ENCODE assay signal across 11 mouse cellular contexts in the genomic region with DNA sequence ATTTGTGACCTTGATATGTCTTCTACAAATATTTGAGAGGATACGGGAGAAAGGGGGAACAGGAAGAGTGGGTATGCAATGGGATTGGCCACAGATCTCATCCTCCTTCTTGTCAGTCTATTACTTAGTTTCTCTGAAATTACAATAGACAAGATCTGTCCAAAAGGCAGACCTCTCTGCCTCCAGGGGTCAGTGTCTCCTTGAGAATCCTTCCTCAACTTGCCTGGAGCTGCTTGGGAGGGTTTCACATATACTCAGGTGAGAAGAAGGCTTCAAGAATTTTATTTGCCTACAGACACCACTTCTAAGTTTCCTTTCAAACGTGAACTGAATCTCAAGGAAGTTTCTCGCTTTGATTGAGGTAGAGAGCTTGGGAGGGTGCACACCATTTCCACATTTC.
DNase-seq lines count a peak whose midpoint lies in the region; ATAC-seq and TF ChIP-seq lines count a peak whose summit lies in the region.
"Had no signal": no experiment of that assay in that cellular context is flagged by ENCODE, and none has a peak within 500 bp of the region (broad histone marks: within the 10 kb centered on the region; RNA-seq: fewer than 3 reads in every experiment).

No protein-coding gene starts in this region.

- 56% methylated on average over 3 of the region's 3 CpGs for WGBS in forebrain, embryonic 14.5 days
- WGBS in forebrain, embryonic 11.5 days: 59% methylated on average over 3 of the region's 3 CpGs

- no peaks in the 10 kb centered on the region for H3K27me3 ChIP-seq in forebrain, embryonic 14.5 days (replicated peaks; ENCODE audit: control insufficient read depth, insufficient read depth, low read length)
- H3K27me3 ChIP-seq in forebrain, embryonic 11.5 days (ENCODE audit: control insufficient read depth, insufficient read depth, low read length): no peaks in the 10 kb centered on the region
- H3K27me3 ChIP-seq: liver, embryonic 13.5 days; neural tube, embryonic 13.5 days had no signal

- no peak overlapping the region for H3K27ac ChIP-seq in forebrain, embryonic 14.5 days (ENCODE audit: low read depth, low read length)
- no peak overlapping the region for H3K27ac ChIP-seq in forebrain, embryonic 11.5 days (ENCODE audit: low read depth, low read length)
- H3K27ac ChIP-seq in layer of hippocampus, adult 2 months: no peak overlapping the region
- H3K27ac ChIP-seq: liver, embryonic 13.5 days; neural tube, embryonic 13.5 days had no signal

- no peak overlapping the region for H3K4me3 ChIP-seq in forebrain, embryonic 14.5 days (ENCODE audit: low read depth, low read length)
- H3K4me3 ChIP-seq in forebrain, embryonic 11.5 days (ENCODE audit: low read depth, low read length): no peak overlapping the region
- H3K4me3 ChIP-seq in layer of hippocampus, adult 2 months: no peak overlapping the region
- H3K4me3 ChIP-seq: liver, embryonic 13.5 days; neural tube, embryonic 13.5 days had no signal

- peak; percentile 53 for DNase-seq in forebrain, embryonic 14.5 days (ENCODE audit: low spot score)
- no peak for DNase-seq in forebrain, embryonic 11.5 days (ENCODE audit: low spot score)
- DNase-seq in layer of hippocampus, adult 2 months (ENCODE audit: low spot score in 2 of 2): no peak
- no peak for DNase-seq in layer of hippocampus, postnatal 14 days (ENCODE audit: low spot score in 2 of 2)
- DNase-seq in adrenal gland, postnatal 14 days: peak; percentile 19
- peak; percentile 9 for DNase-seq in lung, postnatal 36 days
- DNase-seq in urinary bladder, postnatal 4 days (ENCODE audit: low spot score in 2 of 2): no peak
- no peak for DNase-seq in cerebellum, adult 11 months
- DNase-seq: liver, embryonic 13.5 days had no signal

- ATAC-seq in forebrain, embryonic 14.5 days: no peak
- ATAC-seq in forebrain, embryonic 11.5 days (replicated peaks; ENCODE audit: low FRiP score): no peak
- ATAC-seq: inflammation-experienced regulatory T-cells, adult 6 months had no signal

- H3K4me1 ChIP-seq in forebrain, embryonic 14.5 days (ENCODE audit: control insufficient read depth, insufficient read depth, low read length): no peaks in the 10 kb centered on the region
- no peaks in the 10 kb centered on the region for H3K4me1 ChIP-seq in forebrain, embryonic 11.5 days (replicated peaks; ENCODE audit: control insufficient read depth, insufficient read depth, low read length)
- H3K4me1 ChIP-seq: liver, embryonic 13.5 days; neural tube, embryonic 13.5 days had no signal

- no peak overlapping the region for H3K9ac ChIP-seq in forebrain, embryonic 14.5 days (ENCODE audit: low read length)
- H3K9ac ChIP-seq in forebrain, embryonic 11.5 days (ENCODE audit: low read length): no peak overlapping the region
- H3K9ac ChIP-seq: liver, embryonic 13.5 days; neural tube, embryonic 13.5 days had no signal

- H3K36me3 ChIP-seq in forebrain, embryonic 14.5 days (ENCODE audit: control insufficient read depth, insufficient read depth, low read length): no peaks in the 10 kb centered on the region
- no peaks in the 10 kb centered on the region for H3K36me3 ChIP-seq in forebrain, embryonic 11.5 days (ENCODE audit: control insufficient read depth, insufficient read depth, low read length)
- H3K36me3 ChIP-seq: liver, embryonic 13.5 days; neural tube, embryonic 13.5 days had no signal

- H3K9me3 ChIP-seq in forebrain, embryonic 14.5 days (replicated peaks; ENCODE audit: control insufficient read depth, low read length): no peaks in the 10 kb centered on the region
- H3K9me3 ChIP-seq in forebrain, embryonic 11.5 days (ENCODE audit: control insufficient read depth, low read length): no peaks in the 10 kb centered on the region
- H3K9me3 ChIP-seq: liver, embryonic 13.5 days; neural tube, embryonic 13.5 days had no signal

- no peak overlapping the region for H3K4me2 ChIP-seq in forebrain, embryonic 14.5 days (ENCODE audit: low read length)
- no peak overlapping the region for H3K4me2 ChIP-seq in forebrain, embryonic 11.5 days (ENCODE audit: low read depth, low read length, severe bottlenecking)
- H3K4me2 ChIP-seq: liver, embryonic 13.5 days; neural tube, embryonic 13.5 days had no signal

- peak; percentile 62 for TF ChIP-seq CTCF in layer of hippocampus, adult 2 months (conservative IDR thresholded peaks at IDR 0.05)

Comparison
In these comparisons a context has a peak if more than half of its experiments do, and no peak if none do; other contexts are left out.
1. DNase-seq: peak in forebrain, embryonic 14.5 days (single experiment), adrenal gland, postnatal 14 days (single experiment) and lung, postnatal 36 days (single experiment); none in forebrain, embryonic 11.5 days (single experiment), layer of hippocampus, adult 2 months (0 of 2), layer of hippocampus, postnatal 14 days (0 of 2), urinary bladder, postnatal 4 days (0 of 2) and cerebellum, adult 11 months (single experiment).